Mouse (Mus musculus) embryo, embryonic 10.5 days (tissue): Measurements from ENCODE around the gene Enpp7.

Source experiments
- DNase-seq: peaks from one replicate; pipeline ENCODE4 v3.0.0-alpha.2; 2015; ENCODE audit warnings: low spot score

Gene Enpp7

DNA sequence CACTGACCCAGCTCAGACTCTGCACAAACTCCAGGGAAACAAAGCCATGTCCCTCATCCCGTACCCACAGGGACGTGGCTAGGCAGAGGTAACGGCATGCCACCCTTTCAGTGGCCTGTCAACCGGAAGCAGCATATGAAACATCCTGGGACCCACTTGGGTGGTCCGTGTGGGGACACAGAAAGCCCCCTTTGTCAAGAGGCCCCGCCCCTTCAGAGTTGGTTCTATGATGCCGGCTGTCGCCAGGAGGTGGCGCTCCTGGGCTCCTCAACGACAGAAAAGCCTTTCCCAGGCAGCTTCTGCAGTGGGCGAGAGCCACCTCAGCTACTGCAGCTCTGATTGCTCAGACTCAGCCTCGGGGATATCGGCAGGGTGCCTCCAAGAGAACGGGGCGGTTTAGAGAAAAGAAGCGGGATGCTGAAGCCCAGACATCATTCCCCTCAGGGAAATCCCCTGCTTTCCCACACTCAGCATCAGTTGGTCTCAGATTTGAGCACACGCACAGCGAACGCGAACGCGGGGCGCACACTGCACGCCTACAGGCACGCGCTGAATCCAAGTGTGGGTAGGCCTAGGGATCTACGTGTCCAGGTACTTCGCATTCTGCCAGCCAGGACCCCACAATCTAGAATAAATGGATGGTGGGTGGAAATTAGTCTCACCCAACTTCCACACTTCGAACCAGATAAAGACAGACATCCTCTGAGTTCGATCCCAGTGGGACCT, 10.7 kb downstream of the Enpp7 start:
- peak; percentile 97 for DNase-seq

- peak; percentile 76 for DNase-seq
Measured at GRCm38 (mm10) chr11:118999361-118999804, 11.4 kb downstream of the Enpp7 start.

- DNase-seq: no peak
Measured at GRCm38 (mm10) chr11:119000877-119001276, 12.9 kb downstream of the Enpp7 start.

GRCm38 (mm10) chr11:119001493-119002128, 13.6 kb downstream of the Enpp7 start:
- DNase-seq: no peak

DNA sequence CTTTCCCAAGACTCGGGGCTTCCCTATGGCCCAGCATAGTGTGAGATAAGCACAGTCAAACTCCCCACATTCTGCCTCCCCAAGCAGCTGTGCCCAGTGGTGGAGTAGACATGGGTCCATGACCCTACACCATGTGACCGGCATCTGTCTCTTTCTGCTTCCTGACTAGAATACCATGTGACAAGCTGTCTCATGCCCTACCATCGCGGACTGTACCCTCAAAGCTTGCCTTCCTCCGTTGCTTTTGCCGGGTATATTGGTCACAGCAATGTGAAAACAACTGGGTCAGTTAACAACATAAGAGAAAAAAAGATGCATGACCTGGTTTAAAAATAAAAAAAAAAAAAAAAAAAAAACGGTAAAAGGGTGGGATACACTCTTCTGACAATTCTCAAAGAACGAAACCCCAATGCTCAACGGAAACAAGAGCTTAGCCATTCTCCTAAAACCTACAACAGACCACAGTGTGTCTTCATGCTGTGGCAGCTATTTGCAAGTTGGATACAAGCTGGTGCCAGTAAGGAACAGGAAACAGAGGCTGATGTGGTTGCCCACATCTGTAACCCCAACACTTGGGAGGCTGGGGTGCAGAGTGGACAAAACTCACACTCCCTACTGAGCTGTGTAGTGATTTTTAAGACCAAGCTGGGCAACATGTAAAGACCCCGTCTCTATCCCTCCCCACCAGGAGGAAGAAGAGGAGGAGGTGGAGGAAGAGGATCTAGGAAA, 17.7 kb downstream of the Enpp7 start:
- no peak for DNase-seq

DNA sequence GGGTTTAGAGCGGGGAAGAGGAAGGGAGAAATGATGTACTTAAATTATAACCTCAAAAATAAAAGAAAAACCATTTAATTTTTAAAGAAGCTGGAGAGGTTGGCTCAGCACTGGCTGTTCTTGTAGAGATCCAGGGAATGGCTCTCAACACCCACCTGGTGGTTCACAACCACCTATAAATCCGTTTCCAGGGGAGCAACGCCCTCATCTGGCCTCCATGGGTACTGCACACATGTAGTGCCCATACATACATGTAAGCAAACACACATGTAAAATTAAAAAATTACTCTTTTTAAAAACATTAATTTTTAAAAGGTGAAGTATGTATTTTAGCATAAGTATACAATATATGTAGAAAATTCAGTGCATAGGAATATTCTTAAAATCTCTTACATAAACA, 18.5 kb downstream of the Enpp7 start:
- DNase-seq: no peak

DNA sequence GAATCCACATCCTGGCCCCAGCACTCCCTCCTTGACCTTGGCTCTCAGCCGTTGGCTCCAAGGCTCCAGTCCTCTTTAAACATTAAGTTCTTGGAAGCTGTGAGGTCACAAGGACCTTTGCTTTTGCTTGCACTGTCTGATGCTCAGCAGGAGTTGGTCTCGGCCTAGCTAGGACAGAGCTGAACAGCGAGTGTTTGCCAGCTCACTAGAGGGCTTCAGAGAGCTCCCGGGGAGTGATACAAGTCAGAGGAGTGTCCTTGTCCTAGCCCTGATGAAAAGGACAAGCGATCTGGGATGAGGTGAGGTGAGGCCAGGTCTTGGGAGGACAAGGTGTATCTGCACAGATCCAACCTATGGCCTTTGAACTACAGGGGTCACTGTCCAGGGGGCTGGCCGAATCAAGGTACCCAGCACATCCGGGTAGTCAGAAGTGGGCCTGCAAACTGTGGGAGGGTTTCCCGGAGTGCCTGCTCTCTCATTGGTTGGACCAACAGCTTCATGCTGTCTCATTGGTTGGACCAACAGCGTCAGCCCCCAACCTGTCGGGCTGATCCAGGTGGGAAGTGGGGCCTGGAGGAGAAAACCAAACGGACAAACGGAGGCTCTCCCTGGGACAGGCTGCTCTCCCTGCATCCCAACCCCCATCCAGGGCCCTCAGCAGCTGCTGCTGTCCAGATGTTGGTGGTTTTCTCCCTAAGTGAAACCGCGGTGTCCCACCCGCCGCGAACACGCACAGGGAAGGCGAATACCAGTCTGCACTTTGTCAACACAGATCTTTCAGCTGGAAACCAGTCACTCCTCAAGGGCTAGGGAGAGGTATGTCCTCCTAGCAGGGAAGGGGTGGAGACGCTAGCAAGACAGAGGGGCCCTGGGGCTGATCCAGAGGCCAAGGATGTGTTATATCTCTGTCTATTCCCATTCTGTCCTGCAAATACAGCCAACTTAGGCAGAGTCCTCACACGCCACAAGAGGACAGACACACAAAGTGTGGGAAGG, 19.8 kb downstream of the Enpp7 start:
- peak; percentile 58 for DNase-seq

- no peak for DNase-seq
Measured at GRCm38 (mm10) chr11:119014455-119014854, 26.5 kb downstream of the Enpp7 start.

DNA sequence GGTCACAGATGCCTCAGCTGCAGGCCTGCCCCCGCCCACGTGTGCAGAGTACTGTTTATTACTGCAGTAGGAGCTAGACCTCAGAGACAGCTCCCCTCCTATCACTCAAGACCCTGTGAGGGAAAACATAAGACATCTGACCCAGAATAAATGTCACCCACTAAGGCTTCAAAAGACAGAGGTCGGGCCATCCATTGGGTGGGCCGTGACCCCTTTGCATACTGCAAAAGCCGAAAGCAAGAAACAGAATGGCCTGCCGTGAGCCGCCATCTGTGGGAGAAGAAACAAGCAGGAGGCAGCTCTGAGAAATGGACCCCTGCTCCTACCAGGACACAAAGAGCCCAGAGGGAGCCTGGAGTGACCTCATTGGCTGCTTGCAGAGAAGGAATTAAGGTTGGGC, 29.5 kb downstream of the Enpp7 start:
- peak; percentile 54 for DNase-seq

GRCm38 (mm10) chr11:119021180-119021579, 33.2 kb downstream of the Enpp7 start:
- no peak for DNase-seq

DNA sequence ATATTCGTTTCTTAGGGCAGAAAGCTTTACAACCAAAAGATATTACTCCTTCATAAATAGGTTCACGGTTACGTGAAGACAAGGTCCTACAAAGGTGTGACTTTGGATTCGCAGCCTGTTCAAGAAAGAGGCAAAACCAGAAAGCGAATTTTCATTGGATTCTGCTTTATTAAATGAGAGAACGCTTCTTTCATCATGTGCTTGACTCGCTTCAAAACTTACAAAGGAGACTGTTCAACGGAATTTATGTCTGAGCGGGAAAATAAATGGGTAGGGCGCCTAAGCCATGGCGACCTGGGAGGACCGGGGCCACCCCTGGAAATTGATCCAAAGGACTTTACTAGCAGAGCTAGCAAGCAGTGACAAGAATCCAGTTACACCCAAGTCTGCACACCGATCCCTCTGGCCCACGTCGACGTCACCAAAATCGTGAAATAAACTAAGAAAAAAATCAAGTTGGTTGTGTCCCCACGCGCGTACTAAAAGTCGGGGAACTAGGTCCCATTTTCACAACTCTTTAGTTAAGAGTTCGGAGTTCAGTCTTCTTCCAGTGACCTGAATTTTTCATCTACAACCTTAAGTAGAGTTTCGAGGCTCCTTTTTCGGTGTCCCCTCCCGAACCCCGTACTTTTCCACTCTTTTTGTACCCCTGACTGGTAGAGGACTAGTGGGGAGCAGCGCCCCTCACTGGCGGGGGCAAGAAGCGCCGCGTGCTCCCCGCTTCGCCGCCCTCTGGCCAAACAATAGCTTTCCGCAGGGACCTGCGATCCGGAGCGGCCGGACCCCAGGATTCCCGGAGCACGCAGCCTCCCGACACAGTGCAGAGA, 34.3 kb downstream of the Enpp7 start:
- DNase-seq: peak; percentile 63

DNA sequence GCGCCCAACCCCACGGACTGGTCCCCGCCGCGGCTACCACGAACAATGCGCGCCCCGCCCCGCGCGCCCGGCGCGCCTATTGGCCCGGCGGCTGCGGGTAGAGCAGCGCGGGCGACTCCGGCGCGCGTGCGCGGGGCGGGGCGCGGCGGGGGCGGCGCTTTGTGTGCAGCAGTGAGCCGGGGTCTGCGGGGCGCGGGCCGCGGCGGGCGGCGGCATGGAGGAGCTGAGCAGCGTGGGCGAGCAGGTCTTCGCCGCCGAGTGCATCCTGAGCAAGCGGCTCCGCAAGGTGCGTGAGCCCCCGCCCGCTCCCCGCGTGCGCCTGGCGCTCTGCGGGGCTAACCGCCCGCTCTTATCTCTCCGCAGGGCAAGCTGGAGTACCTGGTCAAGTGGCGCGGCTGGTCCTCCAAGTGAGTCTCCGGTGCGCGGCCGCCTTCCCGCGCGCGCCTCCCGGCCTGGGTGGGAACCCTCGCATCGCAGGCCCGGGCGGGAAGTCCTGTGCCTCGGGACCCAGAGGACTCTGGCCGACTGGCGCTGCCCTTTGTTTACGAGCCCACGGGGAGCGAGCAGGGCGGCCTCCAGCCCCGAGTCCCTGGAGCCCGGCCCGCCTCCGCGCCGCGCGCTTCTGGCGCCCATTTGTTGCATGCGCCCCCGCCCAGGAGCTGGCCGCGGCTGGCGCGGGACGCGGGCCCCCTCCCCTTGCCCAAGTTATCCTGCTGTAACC, 35.1 kb downstream of the Enpp7 start, which contains the start of gene Cbx2:
TSS of gene Cbx2 (plus strand) at position 68 of the 721 bp plus-strand sequence.
- peak; percentile 94 for DNase-seq

- DNase-seq: peak; percentile 75
Measured at GRCm38 (mm10) chr11:119023616-119023980, 35.6 kb downstream of the Enpp7 start.

- DNase-seq: no peak
Measured at GRCm38 (mm10) chr11:119024260-119024659, 36.3 kb downstream of the Enpp7 start.

- DNase-seq: no peak
Measured at GRCm38 (mm10) chr11:119026203-119026602, 38.2 kb downstream of the Enpp7 start.

GRCm38 (mm10) chr11:119033874-119034558, 46.0 kb downstream of the Enpp7 start:
- peak; percentile 93 for DNase-seq

DNA sequence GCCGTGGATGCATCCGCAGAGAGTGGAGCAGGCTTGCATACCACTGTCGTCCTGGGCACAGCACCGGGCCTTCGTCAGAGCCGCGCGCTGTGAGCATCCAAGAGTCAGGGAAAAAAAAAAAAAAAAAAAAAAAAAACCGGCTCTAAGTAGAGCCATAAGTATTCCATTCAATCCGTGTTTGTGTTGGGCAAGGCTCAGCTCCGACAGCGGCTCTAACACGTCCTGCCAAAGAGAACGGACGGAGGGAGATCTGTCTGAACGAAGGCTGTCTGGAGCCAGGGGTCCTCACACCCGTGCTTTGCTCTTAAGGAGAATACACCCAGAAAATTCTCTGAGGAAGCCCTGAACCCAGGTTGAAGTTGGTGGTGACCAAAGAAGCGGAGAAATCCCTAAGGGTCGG, 46.6 kb downstream of the Enpp7 start:
- peak; percentile 37 for DNase-seq

DNA sequence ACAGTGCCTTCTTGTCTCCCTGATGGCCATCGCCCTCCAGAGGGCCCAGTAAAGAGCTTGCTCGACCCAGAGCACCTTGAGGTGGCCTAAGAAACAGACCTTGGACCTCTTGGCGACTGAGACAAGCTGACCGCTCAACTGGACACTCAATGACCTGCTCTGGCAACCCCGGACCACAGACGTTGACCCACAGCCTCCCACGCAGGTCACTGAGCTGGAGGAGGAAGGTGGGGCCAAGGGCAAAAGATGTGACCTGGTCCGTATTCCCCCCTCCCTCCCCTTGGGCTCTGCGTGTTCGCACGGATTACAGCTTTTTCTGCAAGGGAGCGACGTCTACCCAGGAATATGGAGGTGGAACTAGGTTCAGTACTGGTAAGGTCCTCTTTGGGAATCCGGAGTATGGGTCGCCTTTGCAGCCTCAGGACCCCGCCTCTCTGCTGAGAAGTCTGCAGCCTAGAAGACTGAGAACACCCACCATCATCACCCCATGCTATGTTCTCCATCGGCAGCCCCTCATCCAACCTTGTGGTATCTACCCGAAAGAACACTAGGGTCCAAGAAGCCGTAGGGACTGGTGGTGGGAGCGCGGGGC, 47.2 kb downstream of the Enpp7 start:
- no peak for DNase-seq

DNA sequence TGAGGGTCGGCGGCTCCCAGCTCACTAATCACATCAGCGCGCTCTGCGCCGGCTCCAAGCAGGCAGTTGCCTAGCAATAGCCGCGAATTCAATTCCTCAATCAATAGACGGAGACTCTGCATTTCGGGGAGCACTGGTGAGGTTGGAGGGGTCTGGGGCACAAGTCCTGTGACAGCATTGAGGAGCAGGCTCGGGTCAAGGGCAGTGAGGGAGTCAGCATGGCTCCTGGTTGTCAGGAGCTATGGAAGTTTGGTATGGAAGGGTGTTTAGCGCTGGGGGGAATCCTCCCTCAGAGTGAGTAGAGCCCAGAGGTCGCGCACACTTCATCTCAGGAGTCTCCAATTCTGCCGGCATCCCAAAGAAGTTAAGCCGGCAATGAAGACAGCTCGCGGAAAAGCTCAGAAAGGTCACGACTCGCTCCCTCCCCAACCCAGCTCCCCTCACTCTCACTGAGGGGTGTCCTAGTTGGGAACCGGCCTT, 47.7 kb downstream of the Enpp7 start:
- DNase-seq: peak; percentile 72
